Mouse (Mus musculus): ENCODE results near the gene Ttc7b. TPM values are rescaled to one million over a fixed set of nuclear protein-coding genes. Genes with fewer than 3 reads are reported as not detected.
A peak's percentile ranks its signal among the peaks of the same experiment; 100 is the strongest.

Ttc7b gene
- total RNA-seq, 2 experiments from 2014 or later, result 138 to 139 TPM

DNA sequence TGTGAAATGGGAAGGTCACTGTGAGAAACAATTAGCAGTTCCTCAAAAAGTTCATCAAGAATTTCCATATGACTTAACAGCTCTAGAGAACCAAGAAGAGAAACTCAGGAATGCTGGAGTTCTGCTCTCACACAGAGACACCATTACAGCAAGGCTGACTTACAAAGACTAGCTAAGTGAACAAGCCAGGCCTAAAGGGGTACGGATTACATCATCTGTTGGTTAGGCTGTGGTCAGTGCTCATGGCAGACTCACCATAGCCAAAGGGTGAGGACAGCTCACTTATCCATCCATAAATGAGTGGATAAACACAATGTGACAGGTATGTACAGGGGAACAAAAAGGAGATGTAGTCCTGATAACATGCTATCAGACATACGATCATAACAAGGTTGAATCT is 123.8 kb downstream of the Ttc7b start:
- intact Hi-C loops (cut with DNase I), result no loop called here
- no peak for DNase-seq

DNA sequence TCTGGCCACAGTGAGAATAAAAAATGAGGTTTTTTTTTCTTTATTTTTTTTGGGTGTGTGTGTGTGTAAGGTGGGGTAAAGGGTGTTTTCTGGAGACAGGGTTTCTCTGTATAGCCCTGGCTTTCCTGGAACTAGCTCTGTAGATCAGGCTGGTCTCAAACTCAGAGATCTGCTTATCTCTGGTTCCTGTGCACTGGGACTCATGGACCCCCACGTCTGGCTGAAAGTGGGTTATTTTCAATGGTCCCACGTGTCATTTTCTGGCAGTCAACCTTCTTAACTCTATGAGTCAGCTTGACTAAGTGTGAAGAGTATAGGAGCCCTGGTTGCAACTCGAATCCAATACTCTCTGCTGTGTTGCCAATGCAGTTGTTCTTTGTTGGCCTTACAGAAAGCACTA is 127.1 kb downstream of the Ttc7b start:
- intact Hi-C loops (cut with DNase I), result no loop called here
- DNase-seq, result no peak

DNA sequence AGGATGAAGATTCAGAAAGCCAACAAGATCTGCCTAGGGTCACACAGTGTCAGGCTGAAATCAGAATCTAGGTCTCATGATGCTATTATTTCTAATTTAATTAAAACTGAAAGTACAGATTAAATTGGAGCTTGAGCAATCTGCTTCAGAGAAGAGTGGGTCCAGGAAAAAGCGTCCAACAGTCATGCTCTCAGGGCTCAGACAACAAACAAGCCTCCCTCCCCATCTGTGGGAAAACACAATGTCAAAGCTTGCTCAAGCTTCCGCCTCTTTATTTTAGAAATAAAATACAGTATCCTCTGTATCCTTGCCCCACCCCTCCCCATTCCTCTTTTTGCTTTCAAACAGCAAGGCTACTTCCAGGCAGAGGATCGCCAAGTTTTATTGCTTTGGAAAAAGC is 127.5 kb downstream of the Ttc7b start:
- intact Hi-C loops (cut with DNase I), result no loop called here
- no peak for DNase-seq

DNA sequence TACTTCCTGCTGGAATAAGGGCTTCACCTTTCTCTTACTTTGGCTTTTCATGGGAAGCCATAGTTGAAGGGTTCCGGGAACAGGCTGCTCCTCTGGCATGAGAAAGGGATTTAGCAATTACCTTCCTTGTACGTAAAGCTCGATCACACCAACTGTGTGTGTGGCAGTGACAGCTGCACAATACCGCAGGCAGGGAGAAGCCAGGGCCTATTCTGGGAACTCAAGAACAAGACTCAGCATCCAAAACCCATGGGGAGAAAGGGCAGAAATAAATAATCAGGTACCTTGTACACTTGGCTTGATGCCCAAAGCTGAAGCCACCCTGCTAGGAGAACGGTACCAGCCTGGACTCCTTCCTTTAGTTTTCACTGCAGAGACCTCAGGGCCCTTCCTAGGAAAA is 128.2 kb downstream of the Ttc7b start:
- no peak for DNase-seq
- intact Hi-C loops (cut with DNase I), result no loop called here

DNA sequence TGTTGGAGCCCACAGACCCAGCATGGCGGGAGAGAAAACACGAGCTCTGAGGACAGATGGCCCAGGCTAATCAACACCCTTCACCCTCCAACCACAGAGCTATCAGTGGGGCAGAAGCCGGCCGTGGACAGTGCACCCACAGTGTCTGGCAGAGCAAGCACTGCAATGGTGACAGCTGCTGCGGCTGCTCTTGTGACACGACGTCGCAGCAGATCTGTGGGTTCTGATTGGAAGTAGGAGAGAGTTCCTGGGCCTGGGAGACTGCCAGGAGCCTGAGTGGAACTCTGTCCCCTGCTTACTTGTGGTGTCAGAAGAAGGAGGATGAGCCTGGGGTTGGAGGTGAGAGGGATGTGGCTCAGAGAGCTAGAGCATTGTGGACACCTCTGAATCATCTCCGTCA is 128.7 kb downstream of the Ttc7b start:
- intact Hi-C loops (cut with DNase I), result no loop called here
- DNase-seq, result peak in 1 of 2 experiments; percentile 39

DNA sequence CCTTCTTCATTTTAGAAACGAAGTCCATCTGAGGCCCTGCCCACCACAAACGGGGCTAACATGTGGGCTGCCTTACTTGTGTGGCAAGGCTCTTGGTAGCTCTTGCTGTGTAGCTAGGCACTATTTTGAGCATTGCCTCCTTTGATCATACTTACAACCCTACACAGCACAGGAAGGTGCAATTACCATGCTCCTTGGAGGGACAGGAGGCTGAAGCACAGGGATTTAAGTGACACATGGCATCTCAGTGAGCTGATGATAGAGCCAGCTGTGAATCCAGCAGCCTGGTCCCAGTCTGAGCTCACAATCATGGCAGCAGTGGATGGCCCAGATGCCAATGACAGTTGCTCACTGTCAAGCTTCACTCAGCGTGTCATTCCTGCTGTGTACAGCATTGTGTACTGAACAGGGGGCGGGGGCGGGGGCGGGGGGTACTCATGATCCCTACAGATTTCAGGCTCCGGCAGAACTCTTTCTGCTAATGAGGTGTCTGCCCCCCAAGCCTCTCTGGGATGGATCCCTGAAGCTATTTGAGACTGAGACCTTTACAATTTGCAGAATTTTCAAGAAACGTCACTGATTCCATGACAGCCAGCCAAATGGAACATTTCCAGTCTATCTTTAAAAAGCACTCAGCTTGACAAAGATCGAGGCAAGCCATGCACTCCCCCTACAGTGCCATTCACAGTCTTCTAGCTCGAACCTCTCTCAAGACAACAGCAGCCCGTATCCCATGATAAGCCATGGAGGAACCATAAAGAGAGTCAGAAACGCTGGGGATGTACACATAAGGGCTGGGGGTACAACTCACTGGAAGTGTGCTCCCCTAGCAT is 130.5 kb downstream of the Ttc7b start:
- DNase-seq, result no peak
- intact Hi-C loops (cut with DNase I), result no loop called here

DNA sequence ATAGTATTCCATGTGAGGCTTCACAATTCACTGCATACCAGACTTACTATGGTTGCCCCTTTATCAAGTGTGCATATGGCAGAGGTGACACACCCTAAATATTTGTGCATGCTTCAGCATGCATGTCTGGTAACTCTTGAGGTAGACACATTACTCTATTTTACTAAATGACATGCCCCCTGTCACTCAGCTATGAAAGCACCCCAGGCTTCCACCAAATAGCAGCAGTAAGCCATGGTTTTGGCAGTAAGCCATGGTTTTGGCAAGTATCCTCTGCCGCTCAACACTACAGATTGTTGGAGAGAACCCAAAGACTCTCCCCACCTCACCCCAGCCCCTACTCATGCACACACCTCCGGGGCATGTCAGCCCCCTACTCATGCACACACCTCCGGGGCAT is 134.4 kb downstream of the Ttc7b start:
- DNase-seq, result no peak
- intact Hi-C loops (cut with DNase I), result no loop called here

DNA sequence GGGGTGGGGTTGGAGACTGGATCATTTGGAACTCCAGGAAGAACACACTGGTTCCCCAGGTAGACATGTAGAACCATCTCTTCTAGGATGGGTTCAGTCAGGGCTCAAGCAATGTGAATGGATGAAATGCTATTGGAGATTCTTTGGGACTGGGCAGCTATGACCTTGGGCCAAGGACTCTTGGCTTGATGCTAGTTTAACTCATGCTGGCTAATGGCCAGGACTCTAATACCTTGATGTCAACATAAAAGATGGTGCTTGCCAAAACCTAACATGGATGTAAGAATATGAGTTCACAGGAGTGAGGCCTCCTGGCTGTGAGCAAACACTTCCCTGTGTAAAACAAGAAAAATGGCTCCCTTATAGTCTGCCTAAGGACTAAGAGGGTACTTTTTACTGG is 138.1 kb downstream of the Ttc7b start:
- intact Hi-C loops (cut with DNase I), result no loop called here
- no peak for DNase-seq

DNA sequence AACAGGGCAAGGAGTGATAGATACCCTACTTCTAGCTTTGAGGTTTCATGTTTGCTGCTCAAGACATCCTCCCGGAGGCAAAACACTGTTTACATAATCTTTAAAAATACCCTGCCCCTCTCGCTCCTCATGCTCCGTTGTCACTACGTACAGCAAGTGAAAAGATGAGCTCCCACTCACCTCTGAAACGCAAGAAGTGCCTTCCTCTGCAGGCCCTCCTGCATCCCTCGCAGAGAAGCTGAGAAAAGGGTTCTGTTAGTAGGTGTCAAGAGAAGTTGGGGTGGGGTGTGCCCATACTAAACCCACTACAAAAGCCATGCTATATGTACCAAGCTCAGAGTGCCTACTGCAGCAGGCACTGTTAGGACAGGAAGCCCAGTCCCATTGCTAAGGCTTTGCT is 138.7 kb downstream of the Ttc7b start:
- intact Hi-C loops (cut with DNase I), result no loop called here
- no peak for DNase-seq

DNA sequence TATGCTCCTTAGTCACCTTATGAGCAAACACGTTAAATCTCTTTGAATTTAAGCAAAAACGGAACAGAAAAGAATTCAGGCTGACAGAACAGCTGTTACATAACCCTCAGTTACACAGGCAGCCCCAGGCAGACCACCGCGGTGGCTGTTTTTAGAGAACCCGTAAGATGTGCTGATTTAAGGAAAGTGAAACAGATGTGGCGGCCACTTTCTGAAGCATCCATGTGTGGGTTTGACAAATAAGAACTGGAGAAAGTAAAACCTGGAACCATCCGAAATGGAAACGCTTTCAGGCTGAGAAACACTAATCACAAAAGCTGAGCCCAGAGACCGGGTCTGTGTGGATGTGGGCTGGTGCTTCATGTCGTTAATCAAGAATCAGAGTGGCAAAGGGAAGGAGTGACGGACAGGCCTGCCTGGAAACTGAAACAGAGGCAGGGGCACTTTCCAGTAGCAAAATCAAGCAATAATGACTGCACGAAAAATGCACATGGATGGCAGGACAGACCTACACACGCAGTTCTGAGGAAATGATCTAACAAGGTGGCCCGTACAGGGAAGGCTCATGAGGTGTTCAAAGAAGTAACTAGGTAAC is 139.8 kb downstream of the Ttc7b start:
- intact Hi-C loops (cut with DNase I), result no loop called here
- no peak for DNase-seq

DNA sequence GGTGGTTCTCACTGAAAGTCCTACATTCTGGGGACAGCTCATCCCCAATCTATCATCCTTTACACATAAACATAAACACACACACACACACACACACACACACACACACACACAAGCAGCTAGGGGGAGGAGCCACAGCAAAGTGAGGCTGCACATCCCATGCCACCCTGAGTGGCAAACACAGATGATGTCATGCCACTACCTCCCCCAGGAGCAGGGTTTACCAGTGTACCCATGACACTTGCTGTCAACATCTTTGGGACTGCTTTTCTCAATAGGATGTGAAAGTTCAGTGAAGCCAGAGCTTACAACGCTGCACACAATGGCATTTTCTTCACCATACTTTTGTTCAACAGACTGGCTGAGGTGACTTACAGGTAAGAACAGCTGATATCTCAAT is 140.8 kb downstream of the Ttc7b start:
- no peak for DNase-seq
- intact Hi-C loops (cut with DNase I), result no loop called here

DNA sequence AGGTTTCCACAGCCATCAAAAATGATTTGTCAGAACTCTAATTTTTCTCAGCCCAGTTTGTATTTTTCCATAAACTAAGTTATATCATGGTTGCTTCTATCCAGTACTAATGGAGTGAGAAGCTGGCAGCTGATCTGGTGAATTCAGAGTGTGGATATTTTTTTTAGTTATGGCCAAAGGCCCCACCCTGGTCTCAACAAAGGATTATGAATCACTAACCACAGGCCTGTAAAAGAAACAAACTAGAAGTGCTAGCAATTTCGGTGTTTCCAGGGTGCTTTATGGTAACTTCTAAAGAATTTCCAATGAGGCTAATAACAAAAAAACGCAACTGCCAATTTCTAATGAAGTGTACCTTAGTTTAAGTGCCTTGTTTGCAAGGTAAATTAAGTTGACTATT is 142.4 kb downstream of the Ttc7b start:
- intact Hi-C loops (cut with DNase I), result no loop called here
- DNase-seq, result no peak

DNA sequence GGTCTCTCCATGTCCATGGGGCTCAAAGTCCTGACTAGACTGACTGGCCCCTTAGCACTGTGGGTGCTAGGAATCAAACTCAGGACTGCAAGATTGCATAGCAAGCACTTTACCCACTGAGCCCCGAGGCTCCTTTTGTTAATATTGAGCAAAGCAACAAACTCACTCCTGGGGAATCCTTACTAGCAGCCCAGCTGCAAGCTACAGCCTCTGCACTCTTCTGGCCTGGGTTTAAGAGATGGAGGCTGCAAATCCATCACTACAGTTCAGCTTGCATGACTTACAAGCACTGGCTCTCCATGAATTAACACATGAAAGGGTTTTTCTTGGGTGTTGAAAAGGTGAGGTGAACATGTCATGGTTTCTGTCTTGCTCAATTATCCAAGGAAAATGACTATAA is 142.8 kb downstream of the Ttc7b start:
- intact Hi-C loops (cut with DNase I), result no loop called here
- no peak for DNase-seq

DNA sequence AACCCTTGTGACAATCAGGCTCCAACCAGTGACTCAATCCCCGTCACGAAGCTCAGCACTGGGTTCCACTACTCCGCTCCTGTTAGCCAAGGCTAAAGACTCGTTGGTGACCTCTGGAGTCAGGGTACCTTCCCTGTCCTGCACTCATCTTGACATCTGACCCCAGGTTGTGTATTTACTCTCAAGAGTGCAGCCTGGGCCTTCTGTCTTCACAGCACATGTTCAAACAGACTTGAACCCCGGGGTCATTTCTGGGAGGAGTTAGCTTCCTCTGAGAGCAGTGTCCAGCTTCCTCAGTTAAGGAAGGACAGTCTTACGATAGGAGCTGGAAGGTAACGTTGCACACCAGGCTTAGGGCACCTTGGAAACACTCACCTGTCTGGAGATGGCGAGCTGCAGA is 144.8 kb downstream of the Ttc7b start:
- no peak for DNase-seq
- intact Hi-C loops (cut with DNase I), result no loop called here

DNA sequence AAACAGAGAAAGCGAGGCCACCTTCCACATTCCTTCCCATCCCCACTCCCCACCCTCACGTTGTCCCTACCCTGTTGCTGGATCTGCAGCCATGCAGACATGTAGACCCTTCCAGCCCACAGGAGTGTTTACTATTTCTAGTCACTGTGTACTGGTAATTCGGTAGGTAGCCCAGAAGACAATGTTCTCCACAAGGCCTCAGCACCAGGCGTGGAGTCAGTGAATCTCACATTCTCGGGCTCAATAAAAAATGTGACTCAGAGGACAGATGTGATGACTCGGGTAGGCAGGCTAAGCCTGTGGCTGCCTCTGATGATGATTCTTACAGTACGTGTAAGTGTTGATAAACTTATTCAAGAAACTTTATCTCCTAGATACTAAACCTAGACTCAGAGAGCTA is 147.8 kb downstream of the Ttc7b start:
- intact Hi-C loops (cut with DNase I), result no loop called here

DNA sequence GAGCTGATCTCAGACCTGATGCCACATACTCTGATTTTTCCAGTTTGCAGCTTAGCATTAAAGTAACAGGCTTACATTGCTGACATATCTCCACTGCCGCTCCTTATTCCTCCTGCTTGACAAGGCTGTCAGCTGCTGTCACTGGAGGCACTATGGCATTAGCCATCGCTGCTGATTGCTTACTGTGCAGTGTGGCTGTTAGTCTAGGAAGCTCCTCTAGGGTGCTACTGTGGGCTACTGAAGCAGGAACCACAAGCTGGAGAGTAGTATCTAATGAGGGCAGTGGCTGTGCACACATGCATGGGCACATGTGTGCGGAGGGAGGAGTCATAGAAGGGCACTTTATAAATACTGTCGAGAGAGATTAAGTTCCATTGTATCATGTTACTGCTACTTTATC is 148.6 kb downstream of the Ttc7b start:
- no peak for DNase-seq
- intact Hi-C loops (cut with DNase I), result no loop called here

More for the DNA sequence above, 147.8 kb downstream of the Ttc7b start:
- no peak for DNase-seq

DNA sequence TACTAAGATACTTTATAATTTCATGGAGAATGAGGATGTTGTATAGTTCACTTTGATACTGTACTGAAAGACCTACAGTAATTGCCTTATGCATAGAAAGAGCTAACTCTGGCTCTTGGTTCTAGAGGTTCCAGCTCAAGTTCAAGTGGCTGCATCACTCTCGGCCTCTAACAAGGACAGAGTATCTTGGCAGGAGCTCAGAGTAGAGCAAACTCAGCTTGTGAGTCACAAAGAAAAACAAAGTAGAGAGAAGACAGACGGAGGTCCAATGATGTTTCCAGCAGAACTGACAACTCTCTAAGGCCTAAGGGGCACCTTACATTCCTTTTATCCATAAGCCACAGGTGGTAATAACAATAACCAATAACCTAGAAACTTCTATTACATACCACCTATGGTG is 150.8 kb downstream of the Ttc7b start:
- intact Hi-C loops (cut with DNase I), result no loop called here
- no peak for DNase-seq

DNA sequence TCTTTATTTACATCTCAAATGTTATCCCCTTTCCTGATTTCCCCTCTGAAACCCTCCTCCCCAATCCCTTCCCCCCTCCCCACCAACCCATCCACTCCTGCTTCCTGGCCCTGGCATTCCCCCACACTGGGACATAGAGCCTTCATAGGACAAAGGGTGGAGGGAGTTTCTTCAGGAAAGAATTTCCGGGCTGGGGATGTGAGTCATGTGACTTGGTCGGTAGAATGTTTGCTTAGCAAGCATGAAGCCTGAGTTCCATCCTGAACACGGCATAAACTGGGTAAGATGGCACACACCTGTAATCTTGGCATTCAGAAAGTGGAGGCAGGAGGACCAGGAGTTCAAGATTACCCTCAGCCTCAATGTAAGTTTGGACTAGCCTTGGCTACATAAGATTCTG is 151.4 kb downstream of the Ttc7b start:
- intact Hi-C loops (cut with DNase I), result no loop called here
- no peak for DNase-seq

DNA sequence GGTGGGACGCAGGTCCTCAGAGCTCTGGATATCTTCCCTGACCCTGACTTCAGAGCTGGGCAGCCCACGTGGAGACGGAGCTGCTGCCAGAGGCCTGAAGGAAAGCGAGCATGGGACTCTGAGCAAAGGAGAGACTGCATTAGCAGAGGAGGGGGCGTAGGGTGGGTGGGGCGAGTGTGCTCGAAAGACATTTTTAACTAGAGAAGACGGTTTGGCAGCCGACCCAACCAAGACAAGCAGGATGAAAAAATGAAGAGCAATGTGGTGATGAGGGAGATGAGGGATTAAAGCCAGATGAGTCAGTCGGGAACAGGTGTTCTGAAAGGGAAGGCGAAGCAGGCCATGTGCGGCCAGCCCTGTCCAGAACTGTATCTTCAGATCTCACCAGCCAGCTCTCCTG is 159.3 kb downstream of the Ttc7b start:
- no peak for DNase-seq
- intact Hi-C loops (cut with DNase I), result no loop called here

DNA sequence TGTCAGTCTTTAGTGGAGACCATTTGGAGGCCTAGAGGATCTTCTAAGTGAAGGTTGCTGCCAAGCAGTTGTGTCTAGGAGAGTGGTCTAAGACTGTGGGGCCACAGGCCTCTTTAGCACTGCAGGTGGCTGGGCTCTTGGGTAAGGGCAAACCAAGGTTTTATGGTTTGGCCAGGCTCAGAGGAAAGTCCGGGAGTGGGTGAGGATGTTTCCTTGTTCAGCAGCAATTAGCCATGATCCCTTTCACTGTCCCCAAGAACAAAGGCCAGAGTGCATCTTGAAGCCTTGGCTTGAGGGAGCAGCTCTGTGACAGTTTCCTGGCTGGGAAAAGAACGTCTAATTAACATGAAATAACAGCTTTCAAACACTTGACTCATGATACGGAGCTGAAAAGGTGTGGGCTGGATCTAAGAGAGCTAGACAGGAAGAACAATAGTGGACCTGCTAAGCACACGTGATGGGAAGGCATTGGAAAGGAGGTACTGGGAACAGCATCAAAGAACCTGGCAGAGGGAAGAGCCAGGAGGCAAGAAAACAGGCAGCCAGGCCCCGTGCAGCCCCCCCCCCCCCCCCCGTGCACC is 162.5 kb downstream of the Ttc7b start:
- intact Hi-C loops (cut with DNase I), result no loop called here
- no peak for DNase-seq

DNA sequence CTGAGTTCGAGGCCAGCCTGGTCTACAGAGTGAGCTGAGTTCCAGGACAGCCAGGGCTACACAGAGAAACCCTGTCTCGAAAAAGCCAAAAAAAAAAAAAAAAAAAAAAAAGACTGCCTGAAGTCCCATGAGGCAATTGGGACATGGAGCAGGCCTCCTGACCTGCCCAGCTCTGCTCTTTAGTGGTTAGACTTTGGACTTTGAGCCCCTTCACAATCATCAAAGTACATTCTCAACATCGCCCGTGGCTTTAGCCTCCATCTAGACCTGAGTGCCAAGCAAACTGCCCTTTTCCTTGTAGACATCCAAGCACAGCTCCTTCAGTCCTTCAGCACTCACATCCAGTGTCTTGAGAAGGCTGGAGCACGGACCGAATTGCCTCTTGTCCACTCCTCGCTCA is 164.2 kb downstream of the Ttc7b start:
- DNase-seq, result no peak
- intact Hi-C loops (cut with DNase I), result no loop called here

DNA sequence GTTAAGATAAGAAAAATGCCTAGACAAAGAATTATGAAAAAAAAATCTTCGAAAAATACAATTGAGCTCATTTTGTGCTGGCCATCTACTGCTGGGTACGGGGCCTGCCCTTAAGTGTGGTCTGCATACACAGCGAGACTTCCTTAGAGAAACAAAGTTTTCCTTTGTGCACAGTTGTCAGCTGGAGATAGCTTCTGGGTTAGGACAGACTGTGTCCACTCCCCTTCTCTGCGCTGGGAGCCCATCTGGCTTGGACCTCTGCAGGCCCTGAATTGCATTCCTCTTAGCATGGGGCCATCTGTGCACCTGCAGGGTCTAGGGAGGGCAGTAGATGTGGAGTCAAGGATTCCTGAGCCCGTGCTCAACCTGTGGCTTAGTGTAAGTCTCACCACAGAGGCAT is 165.1 kb downstream of the Ttc7b start:
- DNase-seq, result no peak
- intact Hi-C loops (cut with DNase I), result no loop called here
